Mouse (Mus musculus) induced T-regulatory cell, adult 2 months (primary cell): ENCODE data around the gene Eps8l2.

ENCODE experiments used
- DNase-seq: peaks from one replicate; pipeline ENCODE4 v3.0.0-alpha.2; 2012; ENCODE audit warnings: low read depth

The Eps8l2 gene

GRCm38 (mm10) chr7:141330706-141331105 is 8.0 kb upstream of the Eps8l2 start:
- DNase-seq = no peak

GRCm38 (mm10) chr7:141331990-141332389 is 6.7 kb upstream of the Eps8l2 start:
- no peak for DNase-seq

- no peak for DNase-seq
Measured at GRCm38 (mm10) chr7:141335044-141335579, 3.6 kb upstream of the Eps8l2 start.

GRCm38 (mm10) chr7:141335682-141336081 is 3.0 kb upstream of the Eps8l2 start:
- no peak for DNase-seq

- DNase-seq = no peak
Measured at GRCm38 (mm10) chr7:141336296-141336695, 2.4 kb upstream of the Eps8l2 start.

DNA sequence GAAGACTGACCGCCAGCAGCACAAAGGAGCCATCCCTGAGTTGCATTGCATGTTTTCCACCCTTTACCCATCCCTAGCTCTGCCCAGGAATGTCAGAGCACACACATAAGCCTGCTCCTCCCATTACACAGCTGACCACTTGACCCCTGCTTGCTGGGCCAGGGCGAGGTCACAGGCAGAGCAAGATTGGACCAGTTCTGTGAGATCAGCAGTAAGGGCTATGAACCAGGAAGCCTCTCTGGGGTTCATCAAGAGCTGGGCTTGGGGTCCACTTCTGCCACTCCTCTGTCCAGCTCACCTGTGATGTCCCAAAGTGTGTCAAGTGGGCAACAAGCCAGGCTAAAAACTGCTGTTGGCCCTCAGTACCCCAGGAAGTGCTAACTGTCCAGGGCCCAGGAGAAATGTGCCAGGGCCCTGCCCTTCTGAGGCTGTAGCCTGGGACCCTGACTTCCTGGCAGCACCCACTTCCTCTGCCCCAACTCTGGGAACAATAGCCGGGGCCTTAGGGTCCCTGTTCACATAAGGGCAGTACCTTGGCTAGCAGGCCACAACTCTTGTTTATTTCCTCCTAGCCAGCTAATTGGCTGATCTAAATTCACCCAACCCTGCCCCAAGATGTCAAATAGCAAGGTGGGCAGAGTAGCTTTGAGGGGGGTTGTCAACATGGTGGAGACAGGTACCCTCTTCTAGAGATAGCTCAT is 814 bp upstream of the Eps8l2 start:
- no peak for DNase-seq

- no peak for DNase-seq
Measured at GRCm38 (mm10) chr7:141339215-141339920, 688 bp downstream of the Eps8l2 start.

DNA sequence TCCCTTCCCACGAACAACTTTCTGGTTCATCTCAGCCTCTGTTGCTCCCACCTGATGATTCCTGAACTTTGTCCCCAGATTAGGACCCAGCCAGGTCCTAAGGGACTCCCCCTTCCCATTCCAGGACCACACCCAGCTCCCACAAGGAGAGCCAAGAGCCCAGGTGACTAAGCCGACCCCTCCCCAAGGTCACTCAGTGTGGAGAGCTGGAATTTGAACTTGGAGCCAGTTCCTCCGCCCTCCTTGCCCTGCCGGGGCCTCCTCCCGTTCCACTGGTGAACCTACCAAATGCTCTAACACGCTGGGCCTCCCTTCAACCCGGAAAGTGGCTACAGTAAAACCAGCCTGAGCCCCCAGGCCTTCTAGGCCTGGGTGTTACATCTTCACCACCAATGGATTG is 1.3 kb downstream of the Eps8l2 start:
- no peak for DNase-seq

GRCm38 (mm10) chr7:141340476-141340875 is 1.8 kb downstream of the Eps8l2 start:
- no peak for DNase-seq

- no peak for DNase-seq
Measured at GRCm38 (mm10) chr7:141341689-141342226, 3.1 kb downstream of the Eps8l2 start.

- no peak for DNase-seq
Measured at GRCm38 (mm10) chr7:141343230-141343629, 4.5 kb downstream of the Eps8l2 start.

GRCm38 (mm10) chr7:141343696-141344095 is 5.0 kb downstream of the Eps8l2 start:
- DNase-seq = no peak

- DNase-seq = peak; percentile 79
Measured at GRCm38 (mm10) chr7:141344787-141345186, 6.1 kb downstream of the Eps8l2 start.

DNA sequence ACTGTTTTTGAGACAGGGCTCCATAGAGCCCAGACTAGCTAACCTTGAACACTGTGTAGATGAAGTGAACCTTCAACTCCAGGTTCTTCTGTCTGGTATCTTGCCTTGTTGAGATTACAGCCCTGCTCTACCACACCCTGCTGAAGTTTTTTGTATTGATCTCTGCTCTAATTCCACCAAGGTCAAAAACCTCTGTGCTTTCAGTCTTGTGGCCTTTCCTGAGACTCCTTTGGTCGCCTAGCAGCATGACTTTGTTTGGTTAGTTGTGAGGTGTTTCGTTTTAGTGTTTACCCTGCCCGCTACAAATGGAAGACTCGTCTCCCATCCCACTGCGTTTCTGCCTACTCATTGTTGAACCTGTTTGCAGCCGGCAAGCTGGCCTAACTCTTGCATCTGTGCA is 12.4 kb downstream of the Eps8l2 start:
- no peak for DNase-seq

DNA sequence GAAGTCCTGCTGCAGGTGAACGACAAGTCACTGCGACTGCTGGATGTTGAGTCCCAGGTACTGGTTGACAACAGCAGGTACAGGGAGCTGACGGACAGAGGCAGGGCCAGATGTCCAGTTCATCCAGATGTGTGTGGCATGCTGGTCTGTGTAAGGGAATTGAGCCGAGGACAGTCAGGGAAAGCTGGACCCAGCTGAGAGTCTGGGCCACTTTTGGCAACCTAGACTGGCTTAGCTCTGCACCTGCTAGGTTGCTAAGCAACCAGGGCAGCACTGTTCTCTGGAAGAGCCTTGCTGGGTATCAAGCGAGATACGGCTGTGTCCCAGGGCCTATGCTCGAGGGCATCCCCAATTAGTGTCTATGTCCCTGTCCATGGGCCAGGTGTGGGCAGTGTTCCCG is 16.4 kb downstream of the Eps8l2 start:
- no peak for DNase-seq

- no peak for DNase-seq
Measured at GRCm38 (mm10) chr7:141355626-141356326, 17.1 kb downstream of the Eps8l2 start.

DNA sequence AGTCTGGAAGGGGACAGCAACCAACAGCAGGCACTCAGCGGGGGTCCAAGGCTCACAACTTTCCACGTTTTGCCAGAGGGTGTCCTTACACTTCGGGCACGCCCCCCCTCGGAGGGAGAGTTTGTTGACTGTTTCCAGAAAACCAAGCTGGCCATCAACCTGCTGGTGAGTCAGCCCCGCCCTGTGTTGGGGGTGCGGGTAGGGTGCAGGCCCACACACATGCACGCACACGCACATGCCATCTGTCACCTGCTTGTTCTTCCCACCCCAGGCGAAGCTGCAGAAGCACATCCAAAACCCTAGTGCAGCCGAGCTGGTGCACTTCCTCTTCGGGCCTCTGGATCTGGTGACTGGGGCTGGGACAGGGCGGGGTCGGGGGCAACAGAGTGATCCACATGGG is 18.3 kb downstream of the Eps8l2 start:
- no peak for DNase-seq

DNA sequence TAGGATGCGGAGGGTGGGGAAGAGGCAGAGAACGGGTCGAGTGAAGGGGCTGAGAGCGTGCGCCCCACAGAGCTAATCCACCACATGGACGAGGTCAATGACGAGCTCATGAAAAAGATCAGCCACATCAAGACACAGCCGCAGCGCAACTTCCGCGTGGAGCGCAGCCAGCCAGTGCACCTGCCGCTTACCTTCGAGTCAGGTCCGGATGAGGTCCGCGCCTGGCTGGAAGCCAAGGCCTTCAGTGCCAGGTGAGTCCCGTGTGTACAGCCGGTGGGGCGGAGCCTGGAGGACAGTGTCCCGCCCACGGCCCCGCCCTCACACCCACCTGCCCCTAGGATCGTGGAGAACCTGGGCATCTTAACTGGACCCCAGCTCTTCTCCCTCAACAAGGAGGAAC is 22.8 kb downstream of the Eps8l2 start:
- DNase-seq = peak; percentile 49

DNA sequence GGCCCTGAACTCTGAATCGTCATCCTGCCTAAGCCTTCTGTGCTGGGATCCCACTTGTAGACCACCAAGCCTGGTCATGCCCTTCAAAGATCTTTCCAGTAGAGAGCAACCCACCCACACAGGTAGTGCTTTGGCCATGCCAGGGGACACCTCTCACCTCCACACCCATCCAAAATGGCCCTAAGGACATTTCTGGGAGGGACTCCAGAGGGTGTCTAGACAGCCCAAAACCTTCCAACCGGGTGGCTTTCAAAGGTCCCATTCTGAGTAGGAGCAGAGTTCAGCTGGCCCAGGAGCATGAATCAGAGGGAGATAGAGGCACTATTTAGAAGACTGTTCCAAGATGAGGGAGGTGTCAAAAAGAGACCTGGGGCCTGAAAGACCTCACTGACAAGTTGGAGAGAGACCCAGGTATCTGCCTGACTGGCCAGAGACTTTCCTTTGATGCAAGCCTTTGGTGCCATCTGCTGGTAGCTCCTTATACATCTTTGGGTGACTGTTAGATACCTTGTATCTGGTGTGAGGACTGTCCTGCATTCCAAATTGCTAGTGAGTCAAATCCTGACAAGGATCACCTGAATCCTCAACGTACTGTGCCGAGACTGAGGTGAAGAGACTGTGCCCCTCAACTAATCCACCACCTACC is 24.5 kb downstream of the Eps8l2 start:
- peak; percentile 88 for DNase-seq

GRCm38 (mm10) chr7:141363752-141364125 is 25.1 kb downstream of the Eps8l2 start:
- no peak for DNase-seq

GRCm38 (mm10) chr7:141364349-141365048 is 25.8 kb downstream of the Eps8l2 start:
- no peak for DNase-seq
